Mouse (Mus musculus) urinary bladder, postnatal 36 days (tissue): ENCODE data around the gene Il15ra.

Experiments used
- DNase-seq, 2 experiments: peaks; one replicate each; pipeline ENCODE4 v3.0.0; 2022; ENCODE audit warnings: low spot score in 2 of 2, mixed read lengths in 1 of 2

The Il15ra gene

DNA sequence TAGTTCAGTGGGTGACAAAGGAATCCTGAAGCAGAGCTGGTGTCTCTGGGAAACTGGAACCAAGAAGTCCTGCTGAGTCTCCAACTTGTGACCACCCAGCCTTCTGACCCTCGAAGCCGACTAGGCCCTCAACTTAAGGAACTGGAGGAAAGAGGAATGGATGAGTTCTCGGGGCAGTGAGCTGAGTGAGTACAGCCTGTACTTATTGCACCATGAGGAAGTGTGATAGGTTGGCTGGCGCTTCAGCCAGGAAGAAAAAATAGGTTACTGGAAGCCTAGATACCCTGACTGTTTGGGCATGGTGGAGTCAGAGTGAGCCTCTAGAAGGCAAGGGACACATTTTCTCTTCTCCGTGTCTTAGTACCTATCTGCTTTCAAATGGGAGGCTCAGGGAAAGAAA lies 3.4 kb downstream of the Il15ra start:
- peak in 1 of 2 experiments; percentile 25 for DNase-seq

DNA sequence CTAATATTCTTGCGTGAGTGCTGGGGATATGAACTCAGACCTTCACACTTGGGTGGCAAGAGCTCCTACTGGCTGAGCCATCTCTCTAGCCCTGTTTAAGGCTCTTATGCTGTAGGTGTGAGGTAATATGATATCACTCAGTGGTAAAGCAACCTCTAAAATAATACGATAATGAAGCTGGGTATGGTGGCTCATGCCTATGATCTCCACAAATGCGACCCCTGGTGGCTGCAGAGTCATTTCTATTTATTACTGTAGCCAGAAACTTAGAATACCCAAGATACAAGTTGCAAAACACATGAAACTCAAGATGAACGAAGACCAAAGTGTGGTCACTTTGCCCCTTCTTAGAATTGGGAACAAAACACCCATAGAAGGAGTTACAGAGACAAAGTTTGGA lies 5.0 kb downstream of the Il15ra start:
- DNase-seq, result peak; percentile 7 to 25

DNA sequence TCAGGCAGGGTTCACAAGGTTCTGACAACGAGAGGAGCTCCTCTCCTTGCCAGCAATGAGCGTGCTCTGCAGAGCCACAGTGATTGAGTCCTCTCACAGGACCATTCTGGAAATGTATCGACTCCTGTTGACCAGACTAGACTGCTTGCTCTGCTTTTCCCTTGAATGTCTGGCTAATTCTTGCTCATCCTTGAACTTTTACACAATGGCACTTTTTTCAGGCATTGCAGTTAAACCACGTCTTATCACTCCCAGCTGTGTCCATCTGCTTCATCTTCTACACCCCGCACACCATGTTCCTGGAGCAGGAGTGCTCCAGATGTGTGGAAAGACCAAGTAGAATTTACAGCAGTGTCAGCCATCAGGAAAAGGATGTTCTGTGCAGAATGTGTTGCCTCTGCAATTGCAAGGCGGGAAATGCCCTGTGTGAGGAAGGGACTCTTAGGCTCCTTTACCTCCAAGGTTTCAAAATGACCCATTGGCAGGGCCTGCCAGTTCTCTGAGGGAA lies 7.4 kb downstream of the Il15ra start:
- DNase-seq, result no peak

DNA sequence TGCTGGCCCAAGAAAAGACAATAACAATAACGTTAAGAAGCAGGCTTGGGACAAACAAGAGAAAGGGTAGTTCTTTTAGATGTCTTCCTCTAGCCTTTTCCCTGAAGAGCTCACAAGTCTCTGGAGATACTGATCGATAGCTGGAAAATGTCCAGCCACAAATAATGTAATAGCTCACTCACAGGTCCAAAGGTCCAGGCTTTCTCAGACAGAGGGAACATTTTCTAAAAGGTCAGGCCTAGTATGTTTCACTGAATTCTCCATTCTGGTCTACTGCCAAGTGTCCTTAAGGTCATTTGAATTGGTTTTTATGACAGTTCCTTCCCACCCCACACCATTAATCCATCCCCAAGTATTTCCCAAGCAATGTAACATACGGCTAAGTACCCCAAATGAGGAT lies 7.9 kb downstream of the Il15ra start:
- DNase-seq, result no peak

DNA sequence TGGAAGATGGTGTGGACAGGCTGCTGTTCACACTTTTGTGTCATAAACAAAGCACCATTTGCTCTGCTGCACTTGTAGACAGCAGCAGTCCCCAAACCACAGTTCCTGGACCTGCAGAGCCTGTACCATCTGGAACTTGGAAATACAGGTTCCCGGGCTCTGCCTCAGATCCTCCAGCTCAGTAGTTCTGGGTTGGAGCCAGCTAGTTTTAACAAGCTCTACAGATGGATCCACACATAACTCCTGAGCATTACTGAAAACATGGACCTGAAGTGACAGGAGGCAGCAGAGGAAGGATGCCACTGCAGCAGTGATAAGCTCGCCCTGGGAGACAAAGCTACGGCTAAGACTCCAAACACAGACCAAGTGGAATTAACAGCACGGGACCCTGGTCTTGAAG lies 9.4 kb downstream of the Il15ra start:
- DNase-seq, result no peak

DNA sequence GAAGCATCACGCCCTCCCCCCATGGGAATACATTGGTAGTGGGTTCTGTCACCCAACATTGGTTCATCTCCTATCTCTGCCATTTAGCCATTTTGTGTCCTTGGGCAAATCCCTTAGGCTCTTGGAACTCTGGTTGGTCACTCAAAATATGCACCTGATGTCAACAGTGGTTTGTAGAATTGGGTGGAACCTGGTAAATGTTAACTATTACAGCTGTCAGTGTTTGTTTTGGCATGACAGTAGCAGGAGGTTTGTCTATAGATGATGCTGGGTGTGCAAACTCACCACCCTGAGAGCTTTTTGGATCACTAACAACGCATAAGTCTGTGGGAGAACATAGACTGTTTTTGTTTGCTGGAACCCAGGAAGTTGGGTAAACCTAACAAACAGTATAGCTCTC lies 13.5 kb downstream of the Il15ra start:
- no peak for DNase-seq

DNA sequence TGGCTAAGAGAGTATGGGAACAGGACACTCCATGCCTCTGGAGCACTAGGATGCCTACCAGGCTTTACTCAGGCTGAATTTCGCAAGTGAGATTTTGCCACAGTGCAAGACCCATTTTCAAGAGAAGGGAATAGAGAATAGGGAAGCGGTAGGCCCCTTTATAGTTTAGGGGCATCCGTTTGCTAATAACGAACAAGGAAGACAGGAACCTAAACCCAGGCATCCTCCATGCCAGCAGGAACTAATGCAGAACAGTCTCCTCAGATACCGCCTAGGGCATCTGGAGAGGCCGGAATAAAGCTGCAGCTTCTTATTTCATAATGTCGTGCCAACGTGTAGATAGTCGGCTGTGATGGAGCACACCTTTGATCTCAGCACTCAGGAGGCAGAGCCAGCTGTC lies 17.5 kb downstream of the Il15ra start:
- DNase-seq, result no peak

DNA sequence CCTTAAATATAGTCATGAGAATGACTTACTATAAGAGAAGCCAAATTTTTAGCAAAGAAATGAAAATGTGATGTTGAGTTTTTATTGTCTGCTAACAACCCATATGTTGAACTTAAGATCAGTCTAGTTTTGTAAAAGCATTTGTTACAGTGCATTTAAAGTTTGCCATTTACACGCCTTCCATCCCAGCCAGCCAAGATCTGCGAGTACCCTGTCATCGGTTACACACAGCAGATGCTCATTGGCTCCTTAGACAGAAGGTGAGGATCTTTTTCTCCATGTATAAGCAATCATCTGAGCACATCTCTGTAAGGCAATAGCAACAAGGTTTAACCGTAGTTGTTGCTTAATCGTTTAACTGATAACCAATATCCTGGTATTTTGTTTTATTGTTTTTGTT lies 22.5 kb downstream of the Il15ra start:
- DNase-seq, result no peak

DNA sequence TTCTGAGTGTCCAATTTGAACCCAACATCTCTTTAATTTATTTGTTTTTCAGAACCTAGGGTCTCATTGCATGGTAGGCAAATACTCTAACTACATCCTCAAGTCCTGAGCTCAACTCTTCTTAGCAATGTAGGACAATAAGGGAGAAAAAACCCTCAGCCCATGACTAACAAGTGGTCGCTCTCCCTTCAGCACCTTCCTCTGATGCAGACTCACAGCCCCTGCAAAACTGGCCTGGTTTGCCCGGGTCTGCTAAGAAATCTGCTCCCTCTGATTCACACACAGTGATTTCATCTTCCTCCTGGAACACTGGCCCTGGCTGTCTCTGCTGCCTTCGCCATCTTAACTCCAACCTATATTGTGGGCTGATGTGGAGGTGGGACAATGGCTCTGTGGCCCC lies 24.0 kb downstream of the Il15ra start:
- no peak for DNase-seq

DNA sequence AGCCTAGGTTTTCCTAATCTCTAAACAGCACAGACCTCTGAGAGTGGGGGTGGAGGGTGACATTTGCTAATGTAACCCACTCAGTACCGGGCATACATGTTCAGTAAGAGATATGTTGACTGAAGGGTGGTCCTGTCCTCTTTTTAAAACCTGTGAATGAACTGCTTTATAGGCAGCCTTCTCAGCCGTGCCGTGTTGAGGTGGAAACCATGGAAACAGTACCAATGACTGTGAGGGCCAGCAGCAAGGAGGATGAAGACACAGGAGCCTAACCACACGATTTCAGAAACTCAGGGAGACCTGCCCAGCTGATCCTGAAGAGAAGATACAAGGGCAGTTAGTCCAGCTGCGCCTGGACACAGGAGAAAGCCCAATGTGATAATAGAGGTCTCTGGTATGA lies 27.9 kb downstream of the Il15ra start:
- DNase-seq, result no peak

DNA sequence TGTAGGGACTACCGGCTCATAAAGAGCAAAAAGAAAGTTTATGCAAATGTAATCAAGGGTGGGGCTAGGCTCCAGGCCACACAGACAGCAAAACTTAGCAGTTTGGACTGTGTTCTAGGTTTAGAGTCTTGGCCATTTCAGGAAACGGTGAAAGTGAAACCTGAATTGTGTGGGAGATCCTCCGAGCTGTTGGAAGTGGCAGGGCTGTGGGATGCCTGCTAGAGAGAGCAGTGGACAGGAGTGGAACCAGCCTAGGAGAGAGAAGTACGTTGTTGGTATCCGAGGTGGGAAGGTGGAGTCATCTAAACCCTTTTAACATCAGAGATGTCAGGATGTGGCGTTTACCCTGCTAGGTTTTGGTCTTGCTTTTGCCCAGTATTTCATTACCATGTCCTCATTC lies 30.8 kb downstream of the Il15ra start:
- DNase-seq, result no peak

DNA sequence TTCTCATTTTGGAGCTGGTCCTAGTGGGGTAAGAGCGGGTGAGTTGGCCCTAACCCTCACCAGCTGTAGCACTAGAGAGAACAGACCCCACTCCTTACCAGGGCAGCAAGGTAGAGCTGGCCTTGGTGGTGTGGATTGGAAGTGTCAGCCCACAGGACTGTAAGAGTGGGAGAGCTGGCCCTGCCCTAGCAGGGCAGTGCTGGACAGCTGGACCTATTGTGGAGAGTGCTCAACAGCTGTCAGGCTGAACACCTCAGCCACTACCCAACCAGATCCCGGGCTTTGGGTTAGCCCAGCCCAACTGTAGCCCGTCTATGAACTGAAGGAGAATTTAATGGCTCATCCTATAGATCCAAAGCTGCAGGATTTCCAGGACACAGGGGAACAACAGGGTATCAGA lies 33.7 kb downstream of the Il15ra start:
- no peak for DNase-seq

DNA sequence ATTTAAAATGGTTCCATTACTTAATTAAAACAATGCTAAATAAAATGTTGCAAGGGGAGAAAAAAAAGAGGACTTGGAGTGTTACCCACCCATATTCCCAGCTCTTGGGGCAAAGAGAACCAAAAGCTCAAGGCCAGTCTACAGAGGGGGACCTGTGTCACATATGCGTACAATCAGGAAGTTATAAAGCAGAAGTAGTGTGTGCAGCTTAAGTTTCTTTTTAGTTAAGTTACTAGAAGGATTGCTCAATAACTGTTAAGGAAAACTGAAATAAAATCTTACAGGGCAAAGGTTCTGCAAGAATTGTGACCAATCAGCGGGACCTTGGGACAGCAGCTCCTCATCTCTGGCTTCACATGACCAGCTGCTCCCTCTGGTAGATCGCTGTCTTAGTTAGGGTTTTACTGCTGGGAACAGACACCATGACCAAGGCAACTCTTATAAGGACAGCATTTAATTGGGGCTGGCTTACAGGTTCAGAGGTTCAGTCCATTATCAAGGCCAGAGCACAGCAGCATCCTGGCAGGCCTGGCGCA lies 34.5 kb downstream of the Il15ra start:
- no peak for DNase-seq

DNA sequence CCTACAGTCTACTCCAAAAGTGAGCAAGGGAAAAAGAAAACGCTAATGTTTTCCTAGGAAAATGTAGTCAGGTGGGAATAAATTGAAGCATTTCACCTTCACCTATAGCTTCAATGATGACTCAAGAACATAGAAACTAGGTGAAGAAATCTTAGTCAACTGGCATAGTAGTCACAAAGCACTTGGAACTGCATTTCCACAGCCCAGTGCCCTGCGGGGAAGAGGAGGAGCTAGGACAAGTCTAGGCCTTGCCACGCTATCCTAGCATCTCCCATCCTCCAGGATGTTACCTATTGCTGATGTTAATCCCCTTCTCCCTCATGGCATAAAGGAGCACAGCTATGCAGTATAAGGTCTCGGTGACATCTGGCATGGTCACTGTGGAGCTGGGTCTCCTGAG lies 57.5 kb downstream of the Il15ra start:
- DNase-seq, result no peak

DNA sequence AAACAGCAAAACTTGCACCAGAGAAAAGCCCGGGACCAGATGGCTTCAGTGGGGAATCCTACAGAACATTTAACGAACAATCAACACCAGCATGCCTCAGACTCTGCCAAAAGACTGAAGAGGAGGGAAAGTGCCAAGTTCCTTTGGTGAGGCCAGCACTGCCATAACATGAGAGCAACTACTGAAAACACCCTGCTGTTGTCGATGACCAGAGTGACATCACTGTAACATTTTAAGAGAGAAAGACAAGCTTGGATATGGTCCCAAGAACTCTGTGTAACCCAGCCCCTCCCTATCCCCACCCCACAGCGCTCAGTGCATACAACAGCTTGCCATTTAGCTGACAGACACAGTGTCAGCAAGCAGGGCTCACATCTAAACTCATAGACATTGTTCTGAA lies 60.6 kb downstream of the Il15ra start:
- DNase-seq, result no peak

DNA sequence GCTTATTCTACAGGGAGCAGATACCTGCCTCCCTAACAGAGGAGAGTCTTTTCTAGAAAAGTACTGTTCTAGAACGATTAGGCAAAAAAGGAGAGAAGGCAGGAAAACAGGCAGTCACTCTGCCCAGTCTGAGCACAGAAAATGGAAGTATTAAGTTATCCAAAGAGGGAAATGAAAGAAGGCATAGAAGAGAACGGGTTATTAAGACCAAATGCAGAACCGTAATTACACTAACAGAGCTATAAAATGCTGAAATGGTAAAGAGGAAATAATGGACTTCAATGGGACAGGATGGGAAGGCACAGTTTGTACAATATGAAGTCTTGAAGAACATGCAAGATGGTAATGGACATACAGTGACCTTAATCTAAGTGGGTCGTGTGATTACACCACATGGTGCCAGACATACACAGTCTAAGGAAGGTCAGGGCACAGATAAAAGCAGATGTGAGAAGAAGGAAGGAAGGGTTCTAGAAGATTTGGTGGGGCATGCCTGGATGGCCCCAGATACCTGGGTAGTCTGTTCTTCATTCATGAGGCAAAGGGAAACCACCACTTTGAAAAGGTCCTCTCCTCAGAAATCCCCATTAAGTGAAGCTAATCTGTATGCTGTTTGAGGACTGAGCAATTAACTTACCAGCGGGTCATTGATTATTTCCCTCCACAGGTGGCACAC lies 61.5 kb downstream of the Il15ra start:
- no peak for DNase-seq

DNA sequence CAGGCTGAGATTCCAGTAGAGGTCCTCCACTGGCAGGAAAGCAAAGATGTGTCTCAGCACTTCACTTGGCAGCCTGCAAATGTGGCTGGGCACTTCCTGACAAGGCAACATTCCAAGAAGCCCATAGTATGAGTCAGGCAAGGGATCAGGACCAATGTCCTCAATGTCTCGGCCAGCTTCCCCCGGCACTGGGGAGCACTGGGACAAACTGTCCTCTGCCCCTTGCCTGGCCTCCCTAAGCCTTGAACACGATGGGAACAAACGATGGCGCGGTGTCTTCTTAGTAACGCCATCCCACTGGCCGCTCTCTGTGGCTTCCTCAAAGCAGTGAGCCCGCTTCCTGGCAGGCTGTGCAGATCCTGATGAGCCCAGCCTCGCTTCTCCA lies 62.1 kb downstream of the Il15ra start:
- DNase-seq, result peak in 1 of 2 experiments; percentile 6

DNA sequence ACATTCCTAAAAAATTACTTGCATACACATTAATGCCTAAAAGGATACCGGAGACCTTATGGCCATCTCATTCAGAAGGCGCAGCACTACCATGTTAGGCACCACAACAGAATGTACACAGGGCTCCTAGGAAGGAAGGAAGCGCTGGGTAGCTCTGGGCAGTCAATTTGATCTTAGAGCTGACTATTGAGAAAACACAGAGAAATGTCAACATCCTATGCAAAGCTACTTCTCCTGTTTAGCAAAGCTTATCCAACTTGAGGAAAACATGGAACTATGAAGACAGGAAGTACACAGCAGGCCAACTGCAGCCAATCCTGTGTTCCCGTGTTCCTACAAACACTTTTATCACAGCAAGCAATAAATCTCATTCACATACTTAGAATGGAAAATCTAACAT lies 66.6 kb downstream of the Il15ra start:
- no peak for DNase-seq

DNA sequence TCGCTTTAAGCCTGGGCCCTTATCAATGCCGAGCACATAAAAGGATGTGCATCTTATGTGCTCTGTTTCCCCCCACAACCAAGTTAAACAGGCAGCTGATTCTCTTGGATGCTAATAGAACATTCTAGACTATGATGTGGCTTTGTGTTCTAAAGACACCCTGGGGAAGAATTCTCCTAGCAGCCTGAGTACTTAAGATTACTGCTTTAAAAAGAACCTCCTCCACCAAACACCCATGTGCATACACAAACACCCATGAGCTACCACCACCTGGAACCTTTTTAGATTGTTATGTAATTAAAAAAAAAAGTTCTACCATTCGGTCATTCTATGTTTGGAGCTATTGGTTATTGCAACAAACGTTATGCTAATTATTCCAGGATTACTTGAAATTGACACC lies 67.3 kb downstream of the Il15ra start:
- no peak for DNase-seq

DNA sequence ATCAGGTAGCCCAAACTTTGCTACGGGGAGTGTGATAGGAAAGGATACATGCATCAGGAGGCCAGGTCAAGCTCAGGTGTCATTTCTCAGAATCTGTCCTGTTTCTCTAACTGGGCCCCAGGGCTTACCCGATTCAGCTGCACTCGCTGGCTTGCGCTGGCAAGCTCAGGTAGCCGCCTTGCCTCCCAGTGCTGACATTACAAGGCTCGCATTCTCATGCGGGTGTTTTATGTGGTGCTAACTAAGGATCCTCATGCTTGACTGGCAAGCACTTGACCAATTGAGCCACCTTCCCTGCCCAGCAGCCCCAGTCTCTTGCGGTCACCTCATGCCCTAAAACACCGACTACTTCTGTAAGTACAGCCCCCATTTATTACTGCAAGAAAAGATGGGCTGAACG lies 69.3 kb downstream of the Il15ra start:
- DNase-seq, result no peak

DNA sequence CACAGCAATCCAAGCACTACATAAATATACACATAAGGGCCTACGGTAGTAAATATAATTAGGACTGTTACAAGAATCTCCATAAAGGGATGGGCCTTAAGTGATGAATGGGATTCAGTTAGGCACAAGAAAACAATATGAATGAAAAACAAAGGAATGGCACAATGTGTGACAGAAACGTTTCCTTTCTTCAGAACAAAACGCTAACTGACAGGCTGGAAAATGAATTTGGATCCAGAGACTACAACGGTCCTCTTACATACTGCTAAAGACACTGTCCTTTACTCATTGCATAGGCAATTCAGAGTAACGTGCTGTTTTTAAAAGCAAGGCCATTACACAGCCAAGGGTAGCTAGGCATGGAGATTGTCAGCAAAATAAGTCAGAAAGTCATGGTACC lies 70.0 kb downstream of the Il15ra start:
- DNase-seq, result no peak

DNA sequence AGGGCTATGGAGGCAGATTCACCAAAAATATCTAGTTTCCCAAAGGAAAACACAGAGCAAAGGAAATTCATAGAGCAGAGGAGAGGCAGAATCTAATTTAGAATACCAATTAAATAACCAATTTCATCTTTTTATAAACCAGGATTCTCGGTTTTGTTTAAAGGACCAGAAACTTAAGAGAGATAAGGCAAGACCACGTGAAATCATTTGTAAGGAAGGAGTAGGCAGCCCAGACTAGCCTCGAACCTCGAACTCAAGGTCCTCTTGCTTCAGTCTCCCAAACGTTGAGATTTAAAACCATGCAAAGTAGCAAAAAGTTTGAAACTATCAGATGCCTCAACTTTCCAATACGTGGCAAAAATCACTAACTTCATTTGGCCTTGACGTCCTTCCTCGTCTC lies 71.3 kb downstream of the Il15ra start:
- DNase-seq, result no peak

DNA sequence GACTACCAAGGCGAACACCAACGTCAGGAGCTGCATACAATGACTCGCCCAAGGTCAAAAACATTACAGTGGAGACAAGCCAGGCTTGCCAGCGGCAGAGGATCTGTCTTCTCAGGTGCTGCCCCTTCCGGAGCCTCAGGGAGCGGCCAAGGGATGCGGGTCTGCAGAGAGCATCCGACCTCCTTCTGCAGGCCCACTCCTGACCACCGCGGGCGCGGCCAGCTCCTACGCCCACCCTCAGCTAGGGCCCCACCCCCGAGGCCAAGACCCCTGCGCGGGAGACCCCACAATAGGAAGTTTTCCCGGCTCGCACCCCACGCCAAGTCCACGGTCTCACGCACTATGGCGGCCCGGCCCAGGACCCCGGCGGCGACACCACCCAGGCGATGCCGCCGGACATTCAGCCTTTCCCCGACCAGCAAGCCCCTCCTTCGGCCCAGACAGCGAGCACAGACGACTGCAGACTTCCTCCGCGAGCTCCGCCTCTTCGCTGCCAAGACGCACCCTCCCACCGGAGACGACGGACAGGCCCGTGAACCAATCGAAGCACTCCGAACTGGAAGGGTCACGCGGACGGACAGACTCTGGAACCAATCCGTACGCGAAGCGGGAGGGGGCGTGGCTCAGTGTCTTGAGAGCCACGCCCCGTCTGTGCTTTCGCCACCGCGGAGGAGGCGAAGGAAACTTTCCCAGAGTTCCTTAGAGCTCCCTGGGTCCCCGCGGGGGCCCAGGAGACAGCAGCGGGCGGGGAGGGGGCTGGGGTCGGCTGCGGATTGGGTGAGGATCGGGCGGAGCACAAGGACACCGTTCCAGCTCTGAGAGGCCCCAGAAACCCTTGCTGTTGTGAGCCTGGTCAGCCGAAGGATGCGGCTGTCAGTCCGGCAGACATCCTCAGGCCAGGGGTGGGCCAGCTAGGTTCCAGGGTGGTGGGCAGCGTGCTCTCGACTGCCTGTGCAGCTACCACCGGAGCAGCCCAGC lies 72.3 kb downstream of the Il15ra start, which contains the start of the genes Fbh1 and Ankrd16:
TSS of gene Fbh1 (minus strand) at position 492 of the 978 bp plus-strand sequence.
TSS of gene Ankrd16 (plus strand) at position 786 of the 978 bp plus-strand sequence.
- peak; percentile 100 for DNase-seq
